Mouse (Mus musculus): Measurements from ENCODE around the gene Phc2. TPM values are rescaled to one million over a fixed set of nuclear protein-coding genes. Genes with fewer than 3 reads are reported as not detected.

The Phc2 gene
- polyA plus RNA-seq, 1 experiment = 100 TPM

GRCm38 (mm10) chr4:128723431-128723830 lies 68.9 kb downstream of the Phc2 start:
- TF ChIP-seq MYOD1 (IDR thresholded peaks at IDR 0.05; ENCODE audit: control insufficient read depth in 1 of 3, insufficient read length in 2 of 3, low read depth in 2 of 3) (no peak), TCF3 (IDR thresholded peaks at IDR 0.05; ENCODE audit: insufficient read length, low read depth) (no peak), POLR2AphosphoS2 (IDR thresholded peaks at IDR 0.05; ENCODE audit: insufficient read length, low read depth) (no peak), CEBPB (IDR thresholded peaks at IDR 0.05; ENCODE audit: insufficient read depth, poor library complexity, severe bottlenecking) (no peak), SRF (IDR thresholded peaks at IDR 0.05; ENCODE audit: control insufficient read depth, insufficient read length, low read depth) (no peak), MYOG (IDR thresholded peaks at IDR 0.05; ENCODE audit: control insufficient read depth in 1 of 3, insufficient read depth in 1 of 3, insufficient read length in 2 of 3, low read depth in 2 of 3) (no peak), E2F4 (IDR thresholded peaks at IDR 0.05; ENCODE audit: insufficient read depth) (no peak), REST (IDR thresholded peaks at IDR 0.05; ENCODE audit: insufficient read depth, insufficient read length) (no peak), POLR2A (IDR thresholded peaks at IDR 0.05; ENCODE audit: insufficient read length, low read depth) (no peak), USF1 (IDR thresholded peaks at IDR 0.05; ENCODE audit: low read depth) (no peak), MAX (IDR thresholded peaks at IDR 0.05; ENCODE audit: low read depth) (no peak), TCF12 (IDR thresholded peaks at IDR 0.05; ENCODE audit: insufficient read depth, poor library complexity, severe bottlenecking) (no peak)
- Histone ChIP-seq H3K27me3 (ENCODE audit: control insufficient read depth, insufficient read depth, insufficient read length) (no peaks in the 10 kb centered on the region), H3K4me2 (ENCODE audit: low read depth) (no peak overlapping the region), H3K4me3 (no peak overlapping the region), H3K79me2 (ENCODE audit: control insufficient read depth, insufficient read depth) (peaks cover 7% of the 10 kb centered on the region), H3ac (ENCODE audit: control insufficient read depth, insufficient read length) (no peak overlapping the region), H3K36me3 (ENCODE audit: control insufficient read depth, insufficient read depth) (no peaks in the 10 kb centered on the region)

GRCm38 (mm10) chr4:128724059-128724458 lies 69.6 kb downstream of the Phc2 start:
- H3K79me2 ChIP-seq (ENCODE audit: control insufficient read depth, insufficient read depth) = peaks cover 14% of the 10 kb centered on the region
- no peak overlapping the region for H3K4me2 ChIP-seq (ENCODE audit: low read depth)
- no peaks in the 10 kb centered on the region for H3K27me3 ChIP-seq (ENCODE audit: control insufficient read depth, insufficient read depth, insufficient read length)
- no peak overlapping the region for H3K4me3 ChIP-seq
- no peak for TF ChIP-seq TCF12 (IDR thresholded peaks at IDR 0.05; ENCODE audit: insufficient read depth, poor library complexity, severe bottlenecking)
- no peak for TF ChIP-seq TCF3 (IDR thresholded peaks at IDR 0.05; ENCODE audit: insufficient read length, low read depth)
- TF ChIP-seq SRF (IDR thresholded peaks at IDR 0.05; ENCODE audit: control insufficient read depth, insufficient read length, low read depth) = no peak
- TF ChIP-seq USF1 (IDR thresholded peaks at IDR 0.05; ENCODE audit: low read depth) = no peak
- no peak for TF ChIP-seq CEBPB (IDR thresholded peaks at IDR 0.05; ENCODE audit: insufficient read depth, poor library complexity, severe bottlenecking)
- TF ChIP-seq MYOG (IDR thresholded peaks at IDR 0.05; ENCODE audit: control insufficient read depth in 1 of 3, insufficient read depth in 1 of 3, insufficient read length in 2 of 3, low read depth in 2 of 3) = no peak
- TF ChIP-seq MAX (IDR thresholded peaks at IDR 0.05; ENCODE audit: low read depth) = no peak
- TF ChIP-seq E2F4 (IDR thresholded peaks at IDR 0.05; ENCODE audit: insufficient read depth) = no peak
- TF ChIP-seq POLR2AphosphoS2 (IDR thresholded peaks at IDR 0.05; ENCODE audit: insufficient read length, low read depth) = no peak
- TF ChIP-seq MYOD1 (IDR thresholded peaks at IDR 0.05; ENCODE audit: control insufficient read depth in 1 of 3, insufficient read length in 2 of 3, low read depth in 2 of 3) = no peak
- TF ChIP-seq REST (IDR thresholded peaks at IDR 0.05; ENCODE audit: insufficient read depth, insufficient read length) = no peak
- TF ChIP-seq POLR2A (IDR thresholded peaks at IDR 0.05; ENCODE audit: insufficient read length, low read depth) = no peak
- H3ac ChIP-seq (ENCODE audit: control insufficient read depth, insufficient read length) = no peak overlapping the region
- no peaks in the 10 kb centered on the region for H3K36me3 ChIP-seq (ENCODE audit: control insufficient read depth, insufficient read depth)

- Histone ChIP-seq H3K4me2 (ENCODE audit: low read depth) (peak overlapping the region; percentile 85), H3K36me3 (ENCODE audit: control insufficient read depth, insufficient read depth) (no peaks in the 10 kb centered on the region), H3K4me3 (peak overlapping the region; percentile 86), H3K27me3 (ENCODE audit: control insufficient read depth, insufficient read depth, insufficient read length) (no peaks in the 10 kb centered on the region), H3K79me2 (ENCODE audit: control insufficient read depth, insufficient read depth) (peaks cover 45% of the 10 kb centered on the region), H3ac (ENCODE audit: control insufficient read depth, insufficient read length) (peak overlapping the region; percentile 93)
- TF ChIP-seq TCF3 (IDR thresholded peaks at IDR 0.05; ENCODE audit: insufficient read length, low read depth) (no peak), MYOG (IDR thresholded peaks at IDR 0.05; ENCODE audit: control insufficient read depth in 1 of 3, insufficient read depth in 1 of 3, insufficient read length in 2 of 3, low read depth in 2 of 3) (no peak), POLR2AphosphoS2 (IDR thresholded peaks at IDR 0.05; ENCODE audit: insufficient read length, low read depth) (peak; percentile 94), E2F4 (IDR thresholded peaks at IDR 0.05; ENCODE audit: insufficient read depth) (no peak), REST (IDR thresholded peaks at IDR 0.05; ENCODE audit: insufficient read depth, insufficient read length) (no peak), POLR2A (IDR thresholded peaks at IDR 0.05; ENCODE audit: insufficient read length, low read depth) (peak; percentile 94), MYOD1 (IDR thresholded peaks at IDR 0.05; ENCODE audit: control insufficient read depth in 1 of 3, insufficient read length in 2 of 3, low read depth in 2 of 3) (no peak)
These were observed 72.7 kb downstream of the Phc2 start for GRCm38 (mm10) chr4:128727019-128727720.

- H3K79me2 ChIP-seq (ENCODE audit: control insufficient read depth, insufficient read depth) = peaks cover 52% of the 10 kb centered on the region
- TF ChIP-seq POLR2A (IDR thresholded peaks at IDR 0.05; ENCODE audit: insufficient read length, low read depth) (peak; percentile 6), E2F4 (IDR thresholded peaks at IDR 0.05; ENCODE audit: insufficient read depth) (no peak)
These were observed 73.4 kb downstream of the Phc2 start for GRCm38 (mm10) chr4:128727721-128728430.

More at GRCm38 (mm10) chr4:128727721-128728430, 73.4 kb downstream of the Phc2 start:
- Histone ChIP-seq H3K4me2 (ENCODE audit: low read depth) (peak overlapping the region; percentile 90), H3ac (ENCODE audit: control insufficient read depth, insufficient read length) (peak overlapping the region; percentile 93), H3K27me3 (ENCODE audit: control insufficient read depth, insufficient read depth, insufficient read length) (no peaks in the 10 kb centered on the region), H3K36me3 (ENCODE audit: control insufficient read depth, insufficient read depth) (no peaks in the 10 kb centered on the region), H3K4me3 (peak overlapping the region; percentile 86)

Data from myocyte (in vitro differentiated cells).